Mouse (Mus musculus) retina, adult 2 months (tissue): ENCODE measurements at regions not wholly inside any gene's neighbourhood (a gene's known extent, or its start where the extent isn't known, plus 50 kb on each side); places are given as distances from the start of the nearest gene placed in this dataset.

Experiments
- DNase-seq: peaks from one replicate; pipeline ENCODE4 v3.0.0-alpha.2; 2012; ENCODE audit warnings: low read depth, low spot score

GRCm38 (mm10) chr12:17601245-17602023 is 56.8 kb downstream of the Odc1 start:
- no peak for DNase-seq

GRCm38 (mm10) chr12:17603576-17603975 is 59.0 kb downstream of the Odc1 start:
- no peak for DNase-seq

GRCm38 (mm10) chr12:17610384-17610783 is 65.8 kb downstream of the Odc1 start:
- DNase-seq, result no peak

GRCm38 (mm10) chr12:17611988-17612387 is 67.4 kb downstream of the Odc1 start:
- DNase-seq, result no peak

GRCm38 (mm10) chr12:17618300-17618699 is 72.4 kb upstream of the Hpcal1 start:
- DNase-seq, result no peak

- no peak for DNase-seq
These were observed 70.4 kb upstream of the Hpcal1 start for GRCm38 (mm10) chr12:17620226-17620625.

GRCm38 (mm10) chr12:17621487-17621888 is 69.2 kb upstream of the Hpcal1 start:
- peak; percentile 9 for DNase-seq

GRCm38 (mm10) chr12:17622509-17623005 is 68.1 kb upstream of the Hpcal1 start:
- no peak for DNase-seq

- no peak for DNase-seq
These were observed 64.6 kb upstream of the Hpcal1 start for GRCm38 (mm10) chr12:17626043-17626442.

- no peak for DNase-seq
These were observed 59.5 kb upstream of the Hpcal1 start for GRCm38 (mm10) chr12:17631161-17631560.

- no peak for DNase-seq
These were observed 54.5 kb upstream of the Hpcal1 start for GRCm38 (mm10) chr12:17636146-17636545.

- no peak for DNase-seq
These were observed 54.1 kb upstream of the Hpcal1 start for GRCm38 (mm10) chr12:17636590-17636989.
